Mouse (Mus musculus) embryonic fibroblast, embryonic 13.5 days (primary cell): Measurements from ENCODE around the gene Atr. TPM values are rescaled to one million over a fixed set of nuclear protein-coding genes. Genes with fewer than 3 reads are reported as not detected.
"Not testable (repeated sequence)": the region's sequence is repeated elsewhere in the genome, so short reads cannot be mapped to it uniquely, and the experiment has no call there.

ENCODE experiments used
- H3K27ac ChIP-seq: 2 replicates; pipeline ENCODE4 v1.5.1; 2012; ENCODE audit warnings: low read length, control low read depth, inconsistent platforms; ENCODE audit not compliant: insufficient read depth
- H3K4me1 ChIP-seq: 2 replicates; pipeline ENCODE4 v1.6.1; 2011; ENCODE audit warnings: low read length; ENCODE audit not compliant: control insufficient read depth, insufficient read depth
- H3K4me3 ChIP-seq: 2 replicates; pipeline ENCODE4 v1.5.1; 2011; ENCODE audit warnings: mild to moderate bottlenecking, control low read depth, low read length; ENCODE audit not compliant: insufficient read depth
- CTCF ChIP-seq: IDR thresholded peaks from 2 replicates; pipeline ENCODE4 v1.5.1; 2011; ENCODE audit warnings: mild to moderate bottlenecking, control low read depth, low read length, moderate library complexity, borderline replicate concordance; ENCODE audit not compliant: insufficient read depth
- POLR2A ChIP-seq: IDR thresholded peaks from 2 replicates; pipeline ENCODE4 v1.6.1; 2011; ENCODE audit warnings: low read depth, mild to moderate bottlenecking, control low read depth, low read length, moderate library complexity
- polyA plus RNA-seq: library from polyadenylated mRNA; stranded (reverse); fragments of >200 nt; gene quantifications from 2 replicates; pipeline ENCODE4 v1.2.4, GENCODE M21; 2011; ENCODE audit warnings: low read depth; ENCODE audit not compliant: missing spikeins, insufficient read length

The Atr gene
- polyA plus RNA-seq, 1 experiment, result 19.9 TPM

DNA sequence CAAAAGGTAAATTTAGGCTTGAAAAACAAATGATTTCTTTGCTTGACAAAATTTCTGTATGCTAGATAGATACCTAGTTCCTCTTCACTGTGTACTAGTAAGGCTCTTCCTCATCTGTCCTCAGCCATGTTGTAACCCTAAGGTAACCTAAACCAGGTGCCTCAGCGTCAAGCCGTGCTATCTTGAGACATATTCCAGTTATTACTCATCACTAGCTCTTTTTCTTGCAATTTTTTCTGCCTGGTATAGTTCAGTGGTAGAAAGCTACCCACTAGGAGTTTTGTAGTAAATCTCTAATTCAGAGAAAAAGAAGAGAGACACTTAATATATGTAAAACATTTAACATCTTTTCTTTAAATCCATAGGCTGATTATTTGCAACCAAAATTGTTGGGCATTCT is 25.4 kb downstream of the Atr start:
- Histone ChIP-seq H3K27ac (no peak overlapping the region), H3K4me3 (no peak overlapping the region), H3K4me1 (no peaks in the 10 kb centered on the region)
- TF ChIP-seq CTCF (no peak), POLR2A (no peak)

DNA sequence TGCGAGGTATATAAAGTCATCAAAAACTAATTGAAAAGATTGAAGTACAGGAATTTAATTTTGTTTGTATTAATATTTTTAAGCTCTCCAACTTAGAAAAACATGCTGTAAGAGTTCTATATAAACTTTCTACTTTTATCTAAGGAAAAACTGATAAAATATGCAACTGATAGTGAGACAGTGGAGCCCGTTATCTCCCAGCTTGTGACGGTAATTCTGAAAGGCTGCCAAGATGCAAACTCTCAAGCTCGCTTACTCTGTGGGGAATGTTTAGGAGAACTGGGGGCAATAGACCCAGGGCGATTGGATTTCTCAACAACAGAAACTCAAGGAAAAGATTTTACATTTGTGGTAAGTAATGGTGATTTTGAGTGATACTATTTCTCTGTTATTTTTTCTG is 40.0 kb downstream of the Atr start:
- no peak overlapping the region for H3K4me3 ChIP-seq
- no peak for TF ChIP-seq CTCF
- TF ChIP-seq POLR2A, result no peak
- H3K27ac ChIP-seq, result no peak overlapping the region
- H3K4me1 ChIP-seq, result no peaks in the 10 kb centered on the region

DNA sequence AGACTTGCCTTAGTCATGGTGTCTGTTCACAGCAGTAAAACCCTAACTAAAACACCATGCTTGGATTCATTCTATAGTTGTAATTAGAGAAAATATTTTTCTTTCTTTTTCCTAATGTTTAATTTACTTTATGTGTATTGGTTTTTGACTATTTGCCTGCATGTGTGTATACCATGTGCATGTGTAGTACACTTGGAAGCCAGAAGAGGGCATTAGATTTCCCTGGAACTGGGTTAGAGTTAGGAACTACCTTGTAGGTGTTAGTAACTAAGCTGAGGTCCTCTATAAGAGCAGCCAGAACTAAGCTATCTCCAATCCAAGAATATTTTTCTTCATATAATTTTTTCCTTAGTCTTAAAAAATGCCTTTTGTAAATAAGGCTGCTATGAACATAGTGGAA is 75.5 kb downstream of the Atr start:
- no peaks in the 10 kb centered on the region for H3K4me1 ChIP-seq
- H3K4me3 ChIP-seq, result no peak overlapping the region
- TF ChIP-seq CTCF (no peak), POLR2A (no peak)

DNA sequence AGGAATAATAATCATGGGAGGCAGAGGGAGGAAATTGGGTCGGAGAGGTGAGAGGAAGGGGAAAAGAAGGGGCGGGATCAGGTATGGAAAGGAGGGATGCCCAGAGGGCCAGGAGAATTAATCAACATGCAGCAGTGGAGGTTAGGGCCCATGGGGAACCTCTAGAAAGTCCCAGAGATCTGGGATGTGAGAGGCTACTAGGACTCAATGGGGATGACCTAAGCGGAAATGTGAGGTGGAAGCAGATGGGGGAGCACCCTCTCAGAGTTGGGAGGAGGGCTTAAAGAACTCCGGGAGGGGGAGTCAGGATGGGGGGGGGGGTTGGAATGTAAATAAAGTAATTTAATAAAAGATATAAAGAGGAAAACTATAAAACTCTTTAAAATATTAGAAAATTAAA is 96.3 kb downstream of the Atr start:
- H3K4me3 ChIP-seq, result no peak overlapping the region
- TF ChIP-seq CTCF (no peak), POLR2A (no peak)
- no peak overlapping the region for H3K27ac ChIP-seq
- H3K4me1 ChIP-seq, result no peaks in the 10 kb centered on the region

More for the DNA sequence above, 75.5 kb downstream of the Atr start:
- no peak overlapping the region for H3K27ac ChIP-seq

DNA sequence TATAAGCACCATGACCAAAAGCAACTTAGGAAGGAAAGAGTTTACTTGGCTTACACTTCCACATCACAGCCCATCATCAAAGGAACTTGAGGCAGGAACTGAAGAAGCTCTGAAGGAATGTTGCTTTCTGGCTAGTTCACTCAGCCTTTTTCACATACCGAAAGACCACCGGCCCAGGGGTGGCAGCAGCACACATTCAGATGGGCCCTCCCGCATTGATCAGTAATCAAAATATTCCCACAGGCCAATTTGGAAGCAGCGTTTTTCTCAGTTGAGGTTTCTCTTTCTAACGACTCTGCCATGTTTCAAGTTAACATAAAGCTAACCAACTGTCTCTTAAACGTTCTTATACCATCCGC is 96.8 kb downstream of the Atr start:
- Histone ChIP-seq H3K4me3 (peak overlapping the region; percentile 88), H3K4me1 (no peaks in the 10 kb centered on the region), H3K27ac (peak overlapping the region; percentile 23)
- no peak for TF ChIP-seq CTCF
- no peak for TF ChIP-seq POLR2A

DNA sequence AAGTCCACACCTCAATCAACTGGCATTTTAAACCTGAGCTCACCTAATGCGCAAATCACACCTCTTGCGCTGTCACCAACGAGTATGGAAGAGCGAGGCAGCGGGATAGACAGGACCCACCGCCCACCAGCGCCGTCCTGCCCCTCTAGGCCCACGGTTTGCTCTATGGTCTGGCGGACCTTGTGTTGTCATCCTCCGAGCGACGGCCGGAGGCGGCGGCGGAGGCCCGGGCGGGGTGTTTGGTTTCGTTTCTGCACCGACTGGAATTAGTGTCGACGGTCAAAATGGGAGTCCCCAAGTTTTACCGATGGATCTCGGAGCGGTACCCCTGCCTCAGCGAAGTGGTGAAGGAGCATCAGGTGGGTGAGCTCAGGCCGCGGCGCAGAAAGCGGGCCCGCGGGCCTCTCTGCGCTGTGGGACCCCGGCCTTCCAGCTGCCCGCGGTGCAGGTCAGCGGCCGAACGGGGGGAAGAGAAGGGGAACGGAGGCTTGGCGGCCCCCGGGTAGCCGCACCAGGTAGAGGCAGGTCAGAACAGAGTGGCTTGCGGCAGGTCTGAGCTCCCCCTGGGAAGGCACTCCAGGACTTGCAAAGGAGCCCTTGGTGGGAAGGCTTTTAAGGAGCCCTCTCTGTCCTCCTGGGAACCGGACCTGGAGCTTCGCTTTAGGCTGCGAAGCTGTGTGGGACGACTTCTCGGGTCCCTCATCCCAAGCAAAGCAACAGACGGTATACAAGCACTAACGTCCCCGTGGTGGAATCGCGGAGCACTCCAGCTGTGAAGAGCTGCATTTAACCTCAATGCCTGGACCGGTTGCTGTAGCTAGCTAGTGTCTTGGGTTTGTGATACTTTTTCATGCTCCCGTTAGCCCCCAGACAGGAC is 97.4 kb downstream of the Atr start, which contains the start of gene Xrn1:
Xrn1 (plus strand) TSS at position 176 of the 877 bp plus-strand sequence.
- H3K27ac ChIP-seq, result peak within 1 kb of the TSS; percentile 32
- H3K4me1 ChIP-seq, result no peaks in the 10 kb centered on the region
- TF ChIP-seq POLR2A, result peak; percentile 77
- TF ChIP-seq CTCF, result no peak
- peak within 1 kb of the TSS; percentile 88 for H3K4me3 ChIP-seq

DNA sequence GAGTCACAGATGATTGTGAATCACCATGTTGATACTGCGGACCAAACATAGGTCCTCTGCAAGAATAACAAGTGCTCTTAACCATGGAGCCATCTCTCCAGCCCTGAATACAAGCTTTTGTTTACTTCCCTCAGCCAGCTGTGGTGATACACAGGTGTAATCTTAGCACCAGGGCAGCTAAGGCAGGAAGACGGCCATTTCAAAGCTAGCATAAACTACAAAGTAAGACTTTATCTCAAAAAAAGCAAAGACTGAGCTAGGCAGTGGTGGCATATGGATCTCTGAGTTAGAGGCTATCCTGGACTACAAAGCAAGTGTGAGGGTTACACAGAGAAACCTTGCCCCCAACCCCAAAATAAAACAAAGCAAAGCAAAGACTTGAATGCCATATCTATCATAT is 100.2 kb downstream of the Atr start:
- TF ChIP-seq CTCF, result no peak
- TF ChIP-seq POLR2A, result no peak
- Histone ChIP-seq H3K27ac (no peak overlapping the region), H3K4me3 (no peak overlapping the region), H3K4me1 (no peaks in the 10 kb centered on the region)

DNA sequence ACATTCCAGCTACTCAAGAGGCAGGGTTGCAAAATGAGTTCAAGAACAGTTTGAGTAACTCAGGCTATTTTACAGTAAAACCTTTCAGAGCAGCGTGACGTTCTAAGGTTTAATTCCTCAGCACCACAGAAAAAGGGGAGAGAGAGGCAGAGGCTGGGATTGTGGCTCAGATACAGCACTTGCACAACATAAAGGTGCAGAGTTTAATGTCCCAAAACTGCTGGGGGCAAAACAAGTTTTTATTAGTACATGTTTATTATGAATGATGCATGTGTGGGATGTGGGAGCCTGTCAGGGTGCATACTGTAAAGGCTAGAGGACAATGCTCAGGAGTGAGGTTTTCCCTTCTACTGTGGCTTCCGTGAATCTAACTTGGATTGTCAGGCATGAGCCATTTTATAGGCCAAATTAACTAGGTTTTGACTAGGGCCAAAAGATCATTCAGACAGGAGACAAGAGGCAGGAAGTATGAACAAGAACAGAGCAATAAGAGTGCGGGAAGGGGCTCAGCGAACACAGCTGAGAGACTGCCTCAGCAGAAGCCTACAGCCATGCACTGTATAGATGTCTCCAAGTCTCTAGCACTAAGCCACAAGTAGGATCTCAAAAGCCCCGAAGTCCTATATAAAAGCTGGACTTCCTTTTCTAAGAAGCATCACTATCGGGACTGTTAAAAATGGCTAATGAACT is 100.8 kb downstream of the Atr start:
- Histone ChIP-seq H3K4me3 (no peak overlapping the region), H3K4me1 (no peaks in the 10 kb centered on the region), H3K27ac (no peak overlapping the region)
- TF ChIP-seq POLR2A (no peak), CTCF (no peak)

DNA sequence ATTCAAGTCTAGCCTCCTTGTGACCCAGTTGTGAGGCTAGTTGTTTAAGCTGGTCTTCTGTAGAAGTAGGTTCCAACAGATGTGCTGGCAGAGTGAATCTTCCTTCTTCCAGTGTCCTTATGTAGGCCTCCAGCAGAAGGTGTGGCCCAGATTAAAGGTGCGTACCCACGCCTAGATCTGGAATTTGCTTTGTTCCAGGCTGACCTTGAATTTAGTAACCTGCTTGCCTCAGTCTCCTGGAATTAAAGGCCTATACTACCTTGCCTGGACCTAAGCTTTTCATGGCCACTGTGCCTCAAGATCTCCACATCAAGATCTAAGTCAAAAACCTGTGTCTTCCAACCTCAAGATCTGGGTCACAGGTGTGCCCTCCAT is 101.3 kb downstream of the Atr start:
- H3K4me1 ChIP-seq, H3K4me3 ChIP-seq, H3K27ac ChIP-seq: not testable (repeated sequence)

DNA sequence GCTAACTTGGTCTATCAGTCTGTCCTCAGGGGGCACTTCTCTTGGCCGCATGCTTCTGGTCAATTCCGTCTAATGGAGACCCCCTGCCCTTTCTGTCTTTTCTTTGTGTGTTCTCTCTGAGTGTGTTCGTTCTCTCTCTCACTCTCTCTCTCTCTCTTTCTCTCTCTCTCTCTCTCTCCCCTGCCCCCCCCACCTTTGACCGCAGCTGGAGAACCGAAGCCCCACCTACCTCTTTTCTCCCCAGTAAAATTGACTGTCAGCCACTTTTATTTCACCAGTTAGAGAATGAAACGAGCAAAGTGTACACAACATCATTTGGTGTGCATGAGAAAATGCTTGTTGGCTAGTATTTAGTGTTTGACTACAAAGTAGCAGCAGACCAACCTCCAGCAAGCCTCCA is 101.8 kb downstream of the Atr start:
- TF ChIP-seq POLR2A (no peak), CTCF (no peak)
- Histone ChIP-seq H3K27ac (no peak overlapping the region), H3K4me1 (no peaks in the 10 kb centered on the region), H3K4me3 (no peak overlapping the region)
